Mouse (Mus musculus): ENCODE data around the gene Zcwpw1.

Zcwpw1 gene

GRCm38 (mm10) chr5:137785164-137786031, 2.2 kb upstream of the Zcwpw1 start:
- no peak for DNase-seq (ENCODE audit: low read depth)

GRCm38 (mm10) chr5:137786109-137786942, 1.3 kb upstream of the Zcwpw1 start:
- DNase-seq (ENCODE audit: low read depth): peak; percentile 100

- no peak for DNase-seq (ENCODE audit: low read depth)
Measured at GRCm38 (mm10) chr5:137788171-137788570, 573 bp downstream of the Zcwpw1 start.

- DNase-seq (ENCODE audit: low read depth): no peak
Measured at GRCm38 (mm10) chr5:137788946-137789531, 1.4 kb downstream of the Zcwpw1 start.

- no peak for DNase-seq (ENCODE audit: low read depth)
Measured at GRCm38 (mm10) chr5:137791553-137791952, 4.0 kb downstream of the Zcwpw1 start.

- no peak for DNase-seq (ENCODE audit: low read depth)
Measured at GRCm38 (mm10) chr5:137796606-137797005, 9.0 kb downstream of the Zcwpw1 start.

- DNase-seq (ENCODE audit: low read depth): no peak
Measured at GRCm38 (mm10) chr5:137800917-137801316, 13.3 kb downstream of the Zcwpw1 start.

- DNase-seq (ENCODE audit: low read depth): no peak
Measured at GRCm38 (mm10) chr5:137806158-137806557, 18.6 kb downstream of the Zcwpw1 start.

GRCm38 (mm10) chr5:137808316-137808715, 20.7 kb downstream of the Zcwpw1 start:
- no peak for DNase-seq (ENCODE audit: low read depth)

GRCm38 (mm10) chr5:137817466-137818222, 30.0 kb downstream of the Zcwpw1 start:
- DNase-seq (ENCODE audit: low read depth): no peak

- no peak for DNase-seq (ENCODE audit: low read depth)
Measured at GRCm38 (mm10) chr5:137822126-137822525, 34.5 kb downstream of the Zcwpw1 start.

GRCm38 (mm10) chr5:137822602-137823001, 35.0 kb downstream of the Zcwpw1 start:
- DNase-seq (ENCODE audit: low read depth): no peak

- no peak for DNase-seq (ENCODE audit: low read depth)
Measured at GRCm38 (mm10) chr5:137823455-137824045, 36.0 kb downstream of the Zcwpw1 start.

- no peak for DNase-seq (ENCODE audit: low read depth)
Measured at GRCm38 (mm10) chr5:137825030-137825429, 37.4 kb downstream of the Zcwpw1 start.

- no peak for DNase-seq (ENCODE audit: low read depth)
Measured at GRCm38 (mm10) chr5:137825971-137826370, 38.4 kb downstream of the Zcwpw1 start.

GRCm38 (mm10) chr5:137826421-137826820, 38.8 kb downstream of the Zcwpw1 start:
- no peak for DNase-seq (ENCODE audit: low read depth)

GRCm38 (mm10) chr5:137828694-137829093, 41.1 kb downstream of the Zcwpw1 start:
- DNase-seq (ENCODE audit: low read depth): no peak

GRCm38 (mm10) chr5:137830238-137830637, 42.6 kb downstream of the Zcwpw1 start:
- DNase-seq (ENCODE audit: low read depth): no peak

GRCm38 (mm10) chr5:137831106-137831505, 43.5 kb downstream of the Zcwpw1 start:
- no peak for DNase-seq (ENCODE audit: low read depth)

- no peak for DNase-seq (ENCODE audit: low read depth)
Measured at GRCm38 (mm10) chr5:137831506-137831905, 43.9 kb downstream of the Zcwpw1 start.

GRCm38 (mm10) chr5:137833500-137833899, 45.9 kb downstream of the Zcwpw1 start:
- no peak for DNase-seq (ENCODE audit: low read depth)

All from c-Kit-positive CD71-negative TER-119-negative erythroid progenitor cells, embryonic 14.5 days (primary cell).